Mouse (Mus musculus): ENCODE measurements around the gene Slc36a2. TPM values are rescaled to one million over a fixed set of nuclear protein-coding genes. Genes with fewer than 3 reads are reported as not detected.

Slc36a2 gene
- polyA plus RNA-seq, 1 experiment from 2014 or later = 3.5 TPM

DNA sequence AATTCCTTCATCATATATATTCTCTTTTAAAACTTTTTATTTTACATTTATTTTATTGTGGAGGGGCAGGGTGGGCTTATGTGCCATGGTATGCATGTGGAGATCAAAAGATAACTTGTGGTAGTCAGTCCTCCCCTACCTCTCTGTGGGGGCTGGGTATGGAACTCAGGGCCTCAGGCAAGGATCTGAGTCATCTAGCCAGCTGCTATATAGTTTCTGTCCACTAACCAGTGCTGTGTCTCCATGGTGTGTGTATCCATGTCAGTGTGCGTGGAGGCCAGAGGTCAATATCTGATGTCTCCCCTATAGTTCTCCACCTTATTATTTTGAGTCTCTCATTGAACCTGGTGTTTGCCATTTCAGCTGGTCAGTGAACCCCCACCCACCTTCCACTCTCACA lies 50.5 kb downstream of the Slc36a2 start:
- no peak overlapping the region for H3K9ac ChIP-seq (ENCODE audit: low read depth, low read length)
- H3K36me3 ChIP-seq (ENCODE audit: control insufficient read depth, insufficient read depth, low read length) = no peaks in the 10 kb centered on the region
- no peaks in the 10 kb centered on the region for H3K4me1 ChIP-seq (ENCODE audit: control insufficient read depth, insufficient read depth, low read length)
- no peak overlapping the region for H3K4me2 ChIP-seq
- 86% methylated on average over 1 of the region's 1 CpGs for WGBS (ENCODE audit: insufficient replicate concordance)
- ATAC-seq (replicated peaks; ENCODE audit: insufficient number of reproducible peaks, low FRiP score, low TSS enrichment) = no peak
- no peak overlapping the region for H3K27ac ChIP-seq (ENCODE audit: low read depth, low read length)
- H3K4me3 ChIP-seq (ENCODE audit: low read depth, low read length) = no peak overlapping the region
- no peaks in the 10 kb centered on the region for H3K27me3 ChIP-seq (ENCODE audit: control insufficient read depth, insufficient read depth, low read length)
- H3K9me3 ChIP-seq (replicated peaks; ENCODE audit: control insufficient read depth, low read length) = no peaks in the 10 kb centered on the region

DNA sequence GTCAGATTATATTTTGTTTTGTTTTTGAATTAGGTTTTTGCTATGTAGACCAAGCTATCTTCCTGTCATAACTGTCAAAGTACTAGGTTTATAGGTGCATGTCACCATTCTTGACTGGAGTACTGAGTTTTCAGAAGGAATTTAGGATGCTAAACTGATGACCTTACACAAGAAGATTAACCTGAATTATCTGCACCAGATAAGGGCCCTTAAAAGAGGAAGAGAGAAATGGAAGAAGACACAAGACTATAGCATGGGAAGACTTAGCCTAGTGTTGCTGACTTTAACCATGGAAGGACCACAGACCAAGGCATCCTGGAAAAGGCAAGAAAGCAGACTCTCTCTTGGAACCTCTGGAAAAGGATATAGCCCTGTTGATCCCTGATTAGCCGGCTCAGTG lies 51.7 kb downstream of the Slc36a2 start:
- WGBS (ENCODE audit: insufficient replicate concordance) = 71% methylated on average over 1 of the region's 1 CpGs
- Histone ChIP-seq H3K9ac (ENCODE audit: low read depth, low read length) (no peak overlapping the region), H3K9me3 (replicated peaks; ENCODE audit: control insufficient read depth, low read length) (no peaks in the 10 kb centered on the region), H3K36me3 (ENCODE audit: control insufficient read depth, insufficient read depth, low read length) (no peaks in the 10 kb centered on the region), H3K4me1 (ENCODE audit: control insufficient read depth, insufficient read depth, low read length) (no peaks in the 10 kb centered on the region), H3K27me3 (ENCODE audit: control insufficient read depth, insufficient read depth, low read length) (no peaks in the 10 kb centered on the region), H3K4me2 (no peak overlapping the region), H3K27ac (ENCODE audit: low read depth, low read length) (no peak overlapping the region), H3K4me3 (ENCODE audit: low read depth, low read length) (no peak overlapping the region)
- ATAC-seq (replicated peaks; ENCODE audit: insufficient number of reproducible peaks, low FRiP score, low TSS enrichment) = no peak

DNA sequence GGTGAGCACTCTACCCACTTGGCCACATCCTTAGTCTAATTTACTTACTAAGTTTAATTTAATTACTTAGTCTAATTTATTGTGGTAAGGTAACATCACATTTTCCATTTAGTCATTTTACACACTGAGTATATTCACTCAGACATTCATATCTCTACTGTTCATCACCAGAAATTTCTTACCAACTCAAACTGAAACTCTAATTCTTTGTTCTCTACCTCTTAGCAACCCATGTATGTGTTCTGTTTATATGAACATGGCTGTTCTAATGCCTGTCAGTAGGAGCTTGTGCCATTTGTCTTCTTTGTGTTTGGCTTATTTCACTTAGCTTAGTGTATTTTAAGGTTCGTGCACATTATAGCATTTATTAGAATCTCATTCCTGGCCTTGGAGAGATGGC lies 52.9 kb downstream of the Slc36a2 start:
- no peak for ATAC-seq (replicated peaks; ENCODE audit: insufficient number of reproducible peaks, low FRiP score, low TSS enrichment)
- Histone ChIP-seq H3K4me1 (ENCODE audit: control insufficient read depth, insufficient read depth, low read length) (no peaks in the 10 kb centered on the region), H3K36me3 (ENCODE audit: control insufficient read depth, insufficient read depth, low read length) (no peaks in the 10 kb centered on the region), H3K4me3 (ENCODE audit: low read depth, low read length) (no peak overlapping the region), H3K9ac (ENCODE audit: low read depth, low read length) (no peak overlapping the region), H3K27me3 (ENCODE audit: control insufficient read depth, insufficient read depth, low read length) (no peaks in the 10 kb centered on the region), H3K4me2 (no peak overlapping the region), H3K9me3 (replicated peaks; ENCODE audit: control insufficient read depth, low read length) (no peaks in the 10 kb centered on the region), H3K27ac (ENCODE audit: low read depth, low read length) (no peak overlapping the region)
- 67% methylated on average over 1 of the region's 1 CpGs for WGBS (ENCODE audit: insufficient replicate concordance)

DNA sequence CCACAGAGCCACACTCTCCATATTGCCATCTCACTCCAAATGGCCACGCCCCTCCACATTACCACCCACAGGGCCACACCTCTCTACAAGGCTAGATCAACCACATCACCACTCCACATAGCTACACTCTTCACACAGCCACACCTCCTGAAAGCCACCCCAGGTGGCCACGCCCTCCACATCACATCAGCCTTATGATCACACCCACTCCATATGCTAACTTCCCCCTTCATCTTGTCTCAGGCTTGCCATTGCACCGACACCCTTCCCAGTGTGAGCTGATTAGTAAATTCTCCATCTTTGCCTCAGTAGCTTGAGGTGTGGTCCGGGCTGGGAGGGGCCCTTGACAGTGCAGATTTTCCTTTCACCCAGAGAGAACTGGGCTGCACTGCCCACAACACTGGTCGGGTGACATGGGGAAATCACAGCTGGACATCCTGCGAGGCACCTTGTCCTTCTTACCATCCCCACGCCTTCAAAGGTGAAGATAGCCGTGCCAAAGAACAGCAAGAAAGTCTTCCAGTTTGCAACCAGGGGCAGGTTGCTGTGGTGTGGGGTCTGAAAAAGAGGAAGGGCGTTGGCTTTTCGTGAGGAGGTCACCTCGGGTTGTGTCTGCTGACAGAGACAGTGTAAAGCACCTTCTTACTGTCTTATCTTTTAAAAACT lies 53.7 kb downstream of the Slc36a2 start:
- H3K4me1 ChIP-seq (ENCODE audit: control insufficient read depth, insufficient read depth, low read length) = no peaks in the 10 kb centered on the region
- no peak overlapping the region for H3K4me3 ChIP-seq (ENCODE audit: low read depth, low read length)
- H3K9ac ChIP-seq (ENCODE audit: low read depth, low read length) = no peak overlapping the region
- peak; percentile 22; the same call in 1 of the 2 replicates for ATAC-seq (replicated peaks; ENCODE audit: insufficient number of reproducible peaks, low FRiP score, low TSS enrichment)
- WGBS (ENCODE audit: insufficient replicate concordance) = 81% methylated on average over 11 of the region's 11 CpGs
- no peak overlapping the region for H3K4me2 ChIP-seq
- H3K27me3 ChIP-seq (ENCODE audit: control insufficient read depth, insufficient read depth, low read length) = no peaks in the 10 kb centered on the region
- H3K27ac ChIP-seq (ENCODE audit: low read depth, low read length) = no peak overlapping the region
- no peaks in the 10 kb centered on the region for H3K9me3 ChIP-seq (replicated peaks; ENCODE audit: control insufficient read depth, low read length)
- no peaks in the 10 kb centered on the region for H3K36me3 ChIP-seq (ENCODE audit: control insufficient read depth, insufficient read depth, low read length)

DNA sequence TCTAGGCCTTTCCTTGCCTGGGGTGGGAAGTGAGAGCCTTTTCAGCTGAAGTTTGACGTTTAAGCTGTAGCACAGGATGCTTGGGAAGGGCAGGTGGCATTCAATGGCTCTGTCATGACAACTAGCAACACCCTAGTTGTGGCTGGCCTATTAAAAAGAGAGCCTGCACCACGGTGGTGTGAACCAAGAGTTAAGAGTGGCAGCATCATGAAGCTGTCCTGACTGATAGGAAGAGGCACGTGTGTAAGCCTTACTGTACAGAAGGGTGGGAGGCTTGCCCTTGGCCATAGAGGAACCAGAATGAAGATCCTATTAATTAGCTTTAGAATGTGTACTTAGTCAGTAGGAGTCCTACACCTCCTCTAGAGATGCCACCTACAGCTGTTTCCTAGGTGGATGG lies 56.5 kb downstream of the Slc36a2 start:
- no peaks in the 10 kb centered on the region for H3K27me3 ChIP-seq (ENCODE audit: control insufficient read depth, insufficient read depth, low read length)
- H3K36me3 ChIP-seq (ENCODE audit: control insufficient read depth, insufficient read depth, low read length) = no peaks in the 10 kb centered on the region
- WGBS (ENCODE audit: insufficient replicate concordance) = 70% methylated on average over 3 of the region's 3 CpGs
- H3K27ac ChIP-seq (ENCODE audit: low read depth, low read length) = no peak overlapping the region
- ATAC-seq (replicated peaks; ENCODE audit: insufficient number of reproducible peaks, low FRiP score, low TSS enrichment) = no peak
- H3K4me1 ChIP-seq (ENCODE audit: control insufficient read depth, insufficient read depth, low read length) = no peaks in the 10 kb centered on the region
- no peak overlapping the region for H3K4me2 ChIP-seq
- no peak overlapping the region for H3K9ac ChIP-seq (ENCODE audit: low read depth, low read length)
- no peak overlapping the region for H3K4me3 ChIP-seq (ENCODE audit: low read depth, low read length)
- no peaks in the 10 kb centered on the region for H3K9me3 ChIP-seq (replicated peaks; ENCODE audit: control insufficient read depth, low read length)

DNA sequence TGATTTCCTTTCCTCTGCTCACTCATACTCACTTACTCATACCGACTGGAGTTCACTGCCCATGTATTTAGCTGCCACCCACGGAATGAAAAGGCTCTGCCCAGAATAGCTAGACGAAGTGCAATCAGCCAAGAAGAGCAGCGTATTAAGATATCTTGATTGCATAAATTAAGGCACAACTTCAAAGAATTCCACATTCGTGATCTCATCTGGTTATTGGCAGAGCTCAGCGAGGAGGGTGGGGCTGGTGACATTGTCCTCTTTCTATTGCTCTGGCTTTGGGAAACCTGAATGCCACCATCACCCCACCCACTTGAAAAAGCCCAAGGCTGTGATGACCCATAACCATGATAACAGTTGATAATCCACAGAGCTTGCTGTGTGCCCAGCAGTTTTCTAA lies 56.9 kb downstream of the Slc36a2 start:
- H3K36me3 ChIP-seq (ENCODE audit: control insufficient read depth, insufficient read depth, low read length) = no peaks in the 10 kb centered on the region
- H3K4me2 ChIP-seq = no peak overlapping the region

DNA sequence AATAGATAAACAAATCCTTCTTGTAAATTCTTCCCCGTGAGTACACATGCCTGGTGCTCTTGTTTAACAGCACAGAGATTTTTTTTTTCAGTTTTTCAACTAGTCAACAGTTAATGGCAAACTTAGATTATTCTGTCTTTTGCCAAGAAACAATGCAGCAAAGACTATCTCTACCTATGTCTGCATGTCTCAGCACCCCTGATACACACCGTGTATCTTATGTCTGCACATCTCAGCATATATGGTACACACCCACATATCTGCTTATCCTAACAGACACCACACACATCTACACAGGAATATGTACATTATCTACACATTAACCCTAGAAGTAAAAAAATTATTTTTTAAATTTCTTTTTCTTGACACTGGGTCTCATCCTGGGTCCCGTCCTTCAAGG lies 58.2 kb downstream of the Slc36a2 start:
- Histone ChIP-seq H3K9ac (ENCODE audit: low read depth, low read length) (no peak overlapping the region), H3K27ac (ENCODE audit: low read depth, low read length) (no peak overlapping the region), H3K4me2 (no peak overlapping the region), H3K27me3 (ENCODE audit: control insufficient read depth, insufficient read depth, low read length) (no peaks in the 10 kb centered on the region), H3K9me3 (replicated peaks; ENCODE audit: control insufficient read depth, low read length) (no peaks in the 10 kb centered on the region), H3K4me3 (ENCODE audit: low read depth, low read length) (no peak overlapping the region), H3K36me3 (ENCODE audit: control insufficient read depth, insufficient read depth, low read length) (no peaks in the 10 kb centered on the region), H3K4me1 (ENCODE audit: control insufficient read depth, insufficient read depth, low read length) (no peaks in the 10 kb centered on the region)
- ATAC-seq (replicated peaks; ENCODE audit: insufficient number of reproducible peaks, low FRiP score, low TSS enrichment) = no peak
- 69% methylated on average over 3 of the region's 3 CpGs for WGBS (ENCODE audit: insufficient replicate concordance)

More for the DNA sequence above, 56.9 kb downstream of the Slc36a2 start:
- 68% methylated on average over 6 of the region's 6 CpGs for WGBS (ENCODE audit: insufficient replicate concordance)
- ATAC-seq (replicated peaks; ENCODE audit: insufficient number of reproducible peaks, low FRiP score, low TSS enrichment) = no peak
- Histone ChIP-seq H3K27me3 (ENCODE audit: control insufficient read depth, insufficient read depth, low read length) (no peaks in the 10 kb centered on the region), H3K4me1 (ENCODE audit: control insufficient read depth, insufficient read depth, low read length) (no peaks in the 10 kb centered on the region), H3K4me3 (ENCODE audit: low read depth, low read length) (no peak overlapping the region), H3K27ac (ENCODE audit: low read depth, low read length) (no peak overlapping the region), H3K9me3 (replicated peaks; ENCODE audit: control insufficient read depth, low read length) (no peaks in the 10 kb centered on the region), H3K9ac (ENCODE audit: low read depth, low read length) (no peak overlapping the region)

DNA sequence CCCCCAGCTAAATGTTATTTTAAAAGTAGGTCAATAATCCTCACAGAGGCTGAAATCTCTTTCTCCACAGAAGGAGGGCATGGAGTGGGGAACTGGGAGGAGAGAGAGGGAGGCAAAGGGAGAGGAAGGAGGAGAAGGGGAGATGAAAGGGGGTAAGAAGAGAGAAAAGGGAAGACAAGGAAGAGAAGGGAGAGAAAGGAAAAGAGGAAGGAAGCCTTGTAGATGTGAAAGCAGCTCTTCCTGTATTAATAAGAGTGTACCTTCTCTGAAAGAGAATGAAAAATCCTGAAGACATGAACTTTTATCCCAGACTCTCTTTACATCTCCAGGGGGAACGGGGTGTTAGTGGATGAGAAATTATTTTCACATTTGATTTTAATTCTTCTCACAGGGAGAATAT lies 63.4 kb downstream of the Slc36a2 start:
- Histone ChIP-seq H3K27me3 (ENCODE audit: control insufficient read depth, insufficient read depth, low read length) (no peaks in the 10 kb centered on the region), H3K4me3 (ENCODE audit: low read depth, low read length) (no peak overlapping the region), H3K27ac (ENCODE audit: low read depth, low read length) (no peak overlapping the region), H3K4me1 (ENCODE audit: control insufficient read depth, insufficient read depth, low read length) (no peaks in the 10 kb centered on the region), H3K4me2 (no peak overlapping the region), H3K9ac (ENCODE audit: low read depth, low read length) (no peak overlapping the region), H3K9me3 (replicated peaks; ENCODE audit: control insufficient read depth, low read length) (peaks cover 2% of the 10 kb centered on the region; the same call in 1 of the 2 replicates), H3K36me3 (ENCODE audit: control insufficient read depth, insufficient read depth, low read length) (no peaks in the 10 kb centered on the region)
- 77% methylated on average over 1 of the region's 1 CpGs for WGBS (ENCODE audit: insufficient replicate concordance)
- no peak for ATAC-seq (replicated peaks; ENCODE audit: insufficient number of reproducible peaks, low FRiP score, low TSS enrichment)

DNA sequence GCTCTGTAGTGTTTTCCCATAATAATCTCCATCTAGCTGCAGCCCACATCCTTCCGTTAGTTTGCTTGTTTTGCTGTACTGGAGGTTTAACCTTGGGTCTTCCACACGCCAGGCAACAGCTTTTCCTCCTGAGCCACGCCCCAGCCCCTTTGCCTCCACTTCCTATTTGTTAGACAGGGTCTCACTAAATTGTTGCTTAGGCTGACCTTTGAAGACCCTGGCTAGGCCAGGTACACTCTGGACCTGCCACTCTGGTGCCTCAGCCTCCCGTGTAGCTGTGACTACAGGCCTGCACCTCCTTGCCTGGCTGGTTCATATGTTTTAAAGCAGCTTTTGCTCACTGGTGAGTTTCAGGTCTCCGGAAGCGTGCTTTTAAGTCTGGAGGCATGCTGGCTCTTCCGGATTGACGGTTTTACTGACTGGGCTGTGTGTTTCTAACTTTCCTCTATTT lies 64.0 kb downstream of the Slc36a2 start:
- ATAC-seq (replicated peaks; ENCODE audit: insufficient number of reproducible peaks, low FRiP score, low TSS enrichment) = no peak
- no peak overlapping the region for H3K4me2 ChIP-seq
- H3K36me3 ChIP-seq (ENCODE audit: control insufficient read depth, insufficient read depth, low read length) = no peaks in the 10 kb centered on the region
- H3K9me3 ChIP-seq (replicated peaks; ENCODE audit: control insufficient read depth, low read length) = peaks cover 2% of the 10 kb centered on the region; the same call in 1 of the 2 replicates
- no peaks in the 10 kb centered on the region for H3K27me3 ChIP-seq (ENCODE audit: control insufficient read depth, insufficient read depth, low read length)
- no peaks in the 10 kb centered on the region for H3K4me1 ChIP-seq (ENCODE audit: control insufficient read depth, insufficient read depth, low read length)
- no peak overlapping the region for H3K9ac ChIP-seq (ENCODE audit: low read depth, low read length)
- H3K27ac ChIP-seq (ENCODE audit: low read depth, low read length) = peak overlapping the region; percentile 12; the same call in 1 of the 2 replicates
- 82% methylated on average over 8 of the region's 8 CpGs for WGBS (ENCODE audit: insufficient replicate concordance)
- no peak overlapping the region for H3K4me3 ChIP-seq (ENCODE audit: low read depth, low read length)

Data from heart, embryonic 11.5 days (tissue).